Mouse (Mus musculus) midbrain, embryonic 12.5 days (tissue): ENCODE results near the gene Polm. TPM values are rescaled to one million over a fixed set of nuclear protein-coding genes. Genes with fewer than 3 reads are reported as not detected.

ENCODE experiments used
- ATAC-seq: fragments of 200-750 bp; cut with Nextera tagmentation; 2 replicates; pipeline ENCODE4 v1.8.0; 2017; ENCODE audit warnings: low read depth, moderate TSS enrichment, moderate library complexity; ENCODE audit not compliant: low FRiP score
- H3K27ac ChIP-seq: fragments of 300-500 bp; sonication (generic); replicated peaks from 2 replicates; pipeline ENCODE4 v1.5.1; 2016; ENCODE audit warnings: mild to moderate bottlenecking
- H3K27me3 ChIP-seq: fragments of 300-500 bp; sonication (generic); 2 replicates; pipeline ENCODE4 v1.6.1; 2016; ENCODE audit warnings: mild to moderate bottlenecking
- H3K36me3 ChIP-seq: fragments of 300-500 bp; sonication (generic); 2 replicates; pipeline ENCODE4 v1.6.1; 2016
- H3K4me1 ChIP-seq: fragments of 300-500 bp; sonication (generic); 2 replicates; pipeline ENCODE4 v1.6.1; 2016
- H3K4me2 ChIP-seq: fragments of 300-500 bp; sonication (generic); replicated peaks from 2 replicates; pipeline ENCODE4 v1.6.1; 2016; ENCODE audit warnings: mild to moderate bottlenecking, moderate library complexity
- H3K4me3 ChIP-seq: fragments of 300-500 bp; sonication (generic); 2 replicates; pipeline ENCODE4 v1.5.1; 2016; ENCODE audit warnings: mild to moderate bottlenecking
- H3K9ac ChIP-seq: fragments of 300-500 bp; sonication (generic); replicated peaks from 2 replicates; pipeline ENCODE4 v1.6.1; 2016; ENCODE audit warnings: mild to moderate bottlenecking, moderate library complexity
- H3K9me3 ChIP-seq: fragments of 300-500 bp; sonication (generic); 2 replicates; pipeline ENCODE4 v1.6.1; 2016; ENCODE audit warnings: mild to moderate bottlenecking
- WGBS: fragments of 180-500 bp; shearing (Covaris S2); methylation state at CpG from one replicate; pipeline ENCODE4 v1.1.7; 2016; 5-methylcytosine and 5-hydroxymethylcytosine counted together
- polyA plus RNA-seq: library from polyadenylated mRNA; unstranded; fragments of >200 nt; fragmentation: Nextera tagmentation; extraction: Ambion mirVana; gene quantifications from 2 replicates; pipeline ENCODE4 v1.2.1, GENCODE M21; 2016

Gene Polm
- polyA plus RNA-seq, 1 experiment from 2014 or later, result 9.3 TPM

GRCm38 (mm10) chr11:5851021-5851736, 13.4 kb upstream of the Polm start:
- WGBS, result 63% methylated on average over 4 of the region's 4 CpGs

GRCm38 (mm10) chr11:5850452-5850851, 12.6 kb upstream of the Polm start:
- Histone ChIP-seq H3K36me3 (no peaks in the 10 kb centered on the region), H3K4me3 (no peak overlapping the region), H3K27ac (no peak overlapping the region), H3K9ac (no peak overlapping the region), H3K4me1 (no peaks in the 10 kb centered on the region; the same call in 1 of the 2 replicates), H3K4me2 (no peak overlapping the region), H3K27me3 (no peaks in the 10 kb centered on the region), H3K9me3 (no peaks in the 10 kb centered on the region)
- WGBS, result 80% methylated on average over 5 of the region's 5 CpGs
- no peak for ATAC-seq

More at GRCm38 (mm10) chr11:5851021-5851736, 13.4 kb upstream of the Polm start:
- H3K9me3 ChIP-seq, result no peaks in the 10 kb centered on the region
- no peak overlapping the region for H3K4me2 ChIP-seq
- no peak overlapping the region for H3K4me3 ChIP-seq
- ATAC-seq, result no peak
- no peaks in the 10 kb centered on the region for H3K27me3 ChIP-seq
- no peak overlapping the region for H3K9ac ChIP-seq
- no peaks in the 10 kb centered on the region; the same call in 1 of the 2 replicates for H3K4me1 ChIP-seq
- no peaks in the 10 kb centered on the region for H3K36me3 ChIP-seq
- no peak overlapping the region for H3K27ac ChIP-seq

GRCm38 (mm10) chr11:5849316-5849715, 11.5 kb upstream of the Polm start:
- Histone ChIP-seq H3K9ac (no peak overlapping the region), H3K4me3 (no peak overlapping the region), H3K27ac (no peak overlapping the region), H3K36me3 (no peaks in the 10 kb centered on the region), H3K4me2 (no peak overlapping the region), H3K9me3 (no peaks in the 10 kb centered on the region), H3K27me3 (no peaks in the 10 kb centered on the region), H3K4me1 (no peaks in the 10 kb centered on the region; the same call in 1 of the 2 replicates)
- no peak for ATAC-seq
- WGBS, result 75% methylated on average over 2 of the region's 2 CpGs

GRCm38 (mm10) chr11:5848741-5849140, 10.9 kb upstream of the Polm start:
- H3K9ac ChIP-seq, result no peak overlapping the region
- H3K4me3 ChIP-seq, result no peak overlapping the region
- no peak overlapping the region for H3K27ac ChIP-seq
- H3K4me2 ChIP-seq, result no peak overlapping the region
- no peaks in the 10 kb centered on the region; the same call in 1 of the 2 replicates for H3K4me1 ChIP-seq
- 54% methylated on average over 6 of the region's 6 CpGs for WGBS
- peak; percentile 30; the same call in 1 of the 2 replicates for ATAC-seq
- H3K27me3 ChIP-seq, result no peaks in the 10 kb centered on the region
- H3K9me3 ChIP-seq, result no peaks in the 10 kb centered on the region
- no peaks in the 10 kb centered on the region for H3K36me3 ChIP-seq

- Histone ChIP-seq H3K9me3 (no peaks in the 10 kb centered on the region), H3K4me1 (no peaks in the 10 kb centered on the region; the same call in 1 of the 2 replicates), H3K27me3 (no peaks in the 10 kb centered on the region), H3K4me2 (no peak overlapping the region), H3K4me3 (no peak overlapping the region), H3K36me3 (no peaks in the 10 kb centered on the region), H3K9ac (no peak overlapping the region), H3K27ac (no peak overlapping the region)
- no peak for ATAC-seq
- 77% methylated on average over 7 of the region's 7 CpGs for WGBS
Measured at GRCm38 (mm10) chr11:5846639-5847345, 9.0 kb upstream of the Polm start.

- no peak overlapping the region for H3K4me2 ChIP-seq
- 76% methylated on average over 3 of the region's 3 CpGs for WGBS
- H3K27me3 ChIP-seq, result no peaks in the 10 kb centered on the region
- ATAC-seq, result no peak
- H3K36me3 ChIP-seq, result no peaks in the 10 kb centered on the region
- no peak overlapping the region for H3K27ac ChIP-seq
- H3K9ac ChIP-seq, result no peak overlapping the region
- no peak overlapping the region for H3K4me3 ChIP-seq
- H3K9me3 ChIP-seq, result no peaks in the 10 kb centered on the region
- H3K4me1 ChIP-seq, result no peaks in the 10 kb centered on the region
Measured at GRCm38 (mm10) chr11:5843131-5843530, 5.3 kb upstream of the Polm start.

GRCm38 (mm10) chr11:5841751-5842150, 3.9 kb upstream of the Polm start:
- H3K27me3 ChIP-seq, result no peaks in the 10 kb centered on the region
- H3K9me3 ChIP-seq, result no peaks in the 10 kb centered on the region
- 96% methylated on average over 2 of the region's 2 CpGs for WGBS
- H3K9ac ChIP-seq, result no peak overlapping the region
- H3K4me3 ChIP-seq, result no peak overlapping the region
- H3K27ac ChIP-seq, result no peak overlapping the region
- no peak overlapping the region for H3K4me2 ChIP-seq
- no peak for ATAC-seq
- H3K36me3 ChIP-seq, result no peaks in the 10 kb centered on the region
- peaks cover 6% of the 10 kb centered on the region; the same call in 1 of the 2 replicates for H3K4me1 ChIP-seq

- WGBS, result 80% methylated on average over 7 of the region's 7 CpGs
- H3K4me1 ChIP-seq, result peaks cover 11% of the 10 kb centered on the region; the same call in 1 of the 2 replicates
- no peak overlapping the region for H3K4me2 ChIP-seq
- no peak overlapping the region for H3K27ac ChIP-seq
- no peak overlapping the region for H3K9ac ChIP-seq
- H3K4me3 ChIP-seq, result no peak overlapping the region
- no peaks in the 10 kb centered on the region for H3K36me3 ChIP-seq
- H3K27me3 ChIP-seq, result no peaks in the 10 kb centered on the region
- ATAC-seq, result no peak
- no peaks in the 10 kb centered on the region for H3K9me3 ChIP-seq
Measured at GRCm38 (mm10) chr11:5840346-5840745, 2.5 kb upstream of the Polm start.

- H3K36me3 ChIP-seq, result peaks cover 22% of the 10 kb centered on the region
- H3K4me1 ChIP-seq, result peaks cover 11% of the 10 kb centered on the region; the same call in 1 of the 2 replicates
- H3K4me3 ChIP-seq, result no peak overlapping the region
- H3K4me2 ChIP-seq, result no peak overlapping the region
- H3K9me3 ChIP-seq, result no peaks in the 10 kb centered on the region
- no peaks in the 10 kb centered on the region for H3K27me3 ChIP-seq
- H3K9ac ChIP-seq, result no peak overlapping the region
- 50% methylated on average over 1 of the region's 1 CpGs for WGBS
- no peak overlapping the region for H3K27ac ChIP-seq
- ATAC-seq, result no peak
Measured at GRCm38 (mm10) chr11:5836126-5836525, 1.7 kb downstream of the Polm start.

GRCm38 (mm10) chr11:5835057-5835456, 2.8 kb downstream of the Polm start:
- Histone ChIP-seq H3K4me1 (peaks cover 11% of the 10 kb centered on the region; the same call in 1 of the 2 replicates), H3K9ac (no peak overlapping the region), H3K9me3 (no peaks in the 10 kb centered on the region), H3K4me3 (no peak overlapping the region), H3K4me2 (no peak overlapping the region), H3K27ac (no peak overlapping the region), H3K36me3 (peaks cover 29% of the 10 kb centered on the region), H3K27me3 (no peaks in the 10 kb centered on the region)
- 89% methylated on average over 7 of the region's 7 CpGs for WGBS
- no peak for ATAC-seq

- no peak overlapping the region for H3K27ac ChIP-seq
- H3K4me3 ChIP-seq, result no peak overlapping the region
- H3K9ac ChIP-seq, result no peak overlapping the region
- H3K9me3 ChIP-seq, result no peaks in the 10 kb centered on the region
- 88% methylated on average over 9 of the region's 9 CpGs for WGBS
- H3K4me1 ChIP-seq, result peaks cover 11% of the 10 kb centered on the region; the same call in 1 of the 2 replicates
- H3K4me2 ChIP-seq, result no peak overlapping the region
- H3K36me3 ChIP-seq, result peaks cover 35% of the 10 kb centered on the region
- no peak for ATAC-seq
- no peaks in the 10 kb centered on the region for H3K27me3 ChIP-seq
Measured at GRCm38 (mm10) chr11:5834506-5834905, 3.3 kb downstream of the Polm start.

GRCm38 (mm10) chr11:5829327-5829726, 8.5 kb downstream of the Polm start:
- Histone ChIP-seq H3K27ac (no peak overlapping the region), H3K27me3 (no peaks in the 10 kb centered on the region), H3K9ac (no peak overlapping the region), H3K36me3 (peaks cover 46% of the 10 kb centered on the region), H3K9me3 (no peaks in the 10 kb centered on the region), H3K4me2 (no peak overlapping the region), H3K4me1 (no peaks in the 10 kb centered on the region), H3K4me3 (no peak overlapping the region)
- 91% methylated on average over 12 of the region's 12 CpGs for WGBS
- no peak for ATAC-seq
